Mouse (Mus musculus) spleen, adult 12 weeks (tissue): ENCODE results near the gene Chd9.

ENCODE experiments used
- DNase-seq: peaks from one replicate; pipeline ENCODE4 v3.0.0; 2022; ENCODE audit warnings: low spot score

The Chd9 gene

DNA sequence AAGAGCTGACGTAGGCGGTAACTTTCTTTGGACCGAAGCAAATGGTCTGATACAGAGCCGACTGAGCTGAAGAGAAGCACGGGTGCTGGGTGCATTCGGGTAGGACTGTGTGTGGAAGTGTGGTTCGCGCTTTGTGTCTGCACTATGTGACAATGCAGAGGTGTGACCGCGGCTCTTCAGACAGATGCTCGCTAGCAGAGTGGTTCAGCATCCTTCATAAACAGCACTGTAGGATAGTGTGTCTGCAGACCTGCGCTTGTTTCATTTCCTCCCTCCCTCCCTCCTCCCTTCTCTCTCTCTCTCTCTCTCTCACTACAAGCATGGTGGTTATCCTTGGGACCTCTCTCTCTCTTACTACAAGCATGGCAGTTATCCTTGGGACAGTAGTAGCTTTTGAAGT is 254.3 kb downstream of the Chd9 start:
- DNase-seq = no peak

DNA sequence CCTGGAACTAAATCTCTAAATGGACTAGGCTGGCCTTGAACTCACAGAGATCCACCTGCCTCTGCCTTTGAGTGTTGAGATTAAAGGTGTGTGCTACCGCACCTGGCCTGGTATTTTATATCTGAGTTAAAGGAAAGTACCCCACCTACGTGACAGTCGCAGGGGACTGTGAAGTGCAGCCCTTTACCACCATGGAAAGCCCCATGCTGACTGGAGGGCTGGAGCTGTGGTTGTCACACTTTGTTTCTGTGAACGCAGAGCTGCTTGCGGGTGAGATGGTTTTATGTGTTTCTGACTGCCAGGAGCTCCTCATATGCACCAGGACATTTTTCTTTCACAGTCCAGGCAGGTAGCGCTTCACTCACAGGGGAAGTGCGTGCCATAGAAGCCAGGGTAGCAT is 260.3 kb downstream of the Chd9 start:
- no peak for DNase-seq

- DNase-seq = no peak
Measured at GRCm38 (mm10) chr8:91089601-91090000, 261.4 kb downstream of the Chd9 start.

- DNase-seq = no peak
Measured at GRCm38 (mm10) chr8:91094135-91094534, 266.0 kb downstream of the Chd9 start.

- DNase-seq = no peak
Measured at GRCm38 (mm10) chr8:91098106-91098505, 270.0 kb downstream of the Chd9 start.
